ENCODE assay signal across 14 mouse cellular contexts in the genomic region with DNA sequence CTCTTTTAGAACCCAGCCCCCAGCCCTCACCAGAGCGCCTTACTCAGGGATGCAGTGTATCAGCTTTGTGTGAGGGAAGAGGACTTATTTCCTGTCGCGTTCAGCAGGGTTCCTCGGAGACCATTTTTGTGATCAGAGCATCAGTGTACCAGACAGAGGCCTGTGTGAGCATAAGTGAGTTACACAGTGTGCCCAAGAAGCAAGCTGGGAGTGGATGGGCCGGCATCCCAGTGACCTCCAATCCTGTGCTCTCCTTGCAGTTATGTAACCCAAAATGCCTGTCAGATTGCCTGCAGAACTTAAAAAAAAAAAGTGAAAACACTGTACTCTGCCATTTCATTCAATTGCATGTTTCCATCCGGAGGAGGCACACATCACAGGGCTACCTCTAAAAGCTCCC.
A peak's percentile ranks its signal among the peaks of the same experiment; 100 is the strongest.
DNase-seq lines count a peak whose midpoint lies in the region; ATAC-seq and TF ChIP-seq lines count a peak whose summit lies in the region.
"Had no signal": no experiment of that assay in that cellular context is flagged by ENCODE, and none has a peak within 500 bp of the region (broad histone marks: within the 10 kb centered on the region; RNA-seq: fewer than 3 reads in every experiment).

No protein-coding gene starts in this region.

- 0 out of 2 replicates have a peak overlapping the region, but pooled peaks have one; percentile 11 for H3K27ac ChIP-seq in limb, embryonic 15.5 days
- H3K27ac ChIP-seq in limb, embryonic 10.5 days: no peak overlapping the region
- H3K27ac ChIP-seq in forebrain, embryonic 14.5 days (ENCODE audit: low read depth, low read length): peak overlapping the region; percentile 44; the same call in 1 of the 2 replicates
- H3K27ac ChIP-seq in hindbrain, embryonic 15.5 days (replicated peaks): peak overlapping the region; percentile 3
- peak overlapping the region; percentile 59 for H3K27ac ChIP-seq in olfactory bulb, adult 2 months (ENCODE audit: insufficient read depth, low read depth, low read length)
- H3K27ac ChIP-seq: liver, embryonic 14.5 days had no signal

- H3K9me3 ChIP-seq in limb, embryonic 15.5 days: no peaks in the 10 kb centered on the region
- no peaks in the 10 kb centered on the region for H3K9me3 ChIP-seq in limb, embryonic 10.5 days (replicated peaks)
- H3K9me3 ChIP-seq in forebrain, embryonic 14.5 days (replicated peaks; ENCODE audit: control insufficient read depth, low read length): no peaks in the 10 kb centered on the region
- H3K9me3 ChIP-seq in hindbrain, embryonic 15.5 days: no peaks in the 10 kb centered on the region

- no peaks in the 10 kb centered on the region for H3K27me3 ChIP-seq in limb, embryonic 15.5 days
- no peaks in the 10 kb centered on the region for H3K27me3 ChIP-seq in limb, embryonic 10.5 days (ENCODE audit: low read depth, poor library complexity, severe bottlenecking)
- H3K27me3 ChIP-seq in forebrain, embryonic 14.5 days (replicated peaks; ENCODE audit: control insufficient read depth, insufficient read depth, low read length): no peaks in the 10 kb centered on the region
- no peaks in the 10 kb centered on the region for H3K27me3 ChIP-seq in hindbrain, embryonic 15.5 days

- H3K4me3 ChIP-seq in limb, embryonic 15.5 days: no peak overlapping the region
- H3K4me3 ChIP-seq in limb, embryonic 10.5 days: no peak overlapping the region
- no peak overlapping the region for H3K4me3 ChIP-seq in forebrain, embryonic 14.5 days (ENCODE audit: low read depth, low read length)
- no peak overlapping the region for H3K4me3 ChIP-seq in hindbrain, embryonic 15.5 days
- no peak overlapping the region for H3K4me3 ChIP-seq in olfactory bulb, adult 2 months (ENCODE audit: insufficient read depth, low read depth, low read length)
- H3K4me3 ChIP-seq: myocyte had no signal

- no peak for TF ChIP-seq CTCF in olfactory bulb, adult 2 months (IDR thresholded peaks at IDR 0.05; ENCODE audit: insufficient read depth, low read depth, low read length)

- 43% methylated on average over 6 of the region's 6 CpGs for WGBS in limb, embryonic 15.5 days
- WGBS in limb, embryonic 10.5 days: 57% methylated on average over 6 of the region's 6 CpGs
- 30% methylated on average over 6 of the region's 6 CpGs for WGBS in forebrain, embryonic 14.5 days
- 35% methylated on average over 6 of the region's 6 CpGs for WGBS in hindbrain, embryonic 15.5 days
- 26% methylated on average over 6 of the region's 6 CpGs for WGBS in olfactory bulb, adult 2 months

- no peak overlapping the region for H3K4me2 ChIP-seq in limb, embryonic 15.5 days
- H3K4me2 ChIP-seq in forebrain, embryonic 14.5 days (ENCODE audit: low read length): no peak overlapping the region
- no peak overlapping the region for H3K4me2 ChIP-seq in hindbrain, embryonic 15.5 days

- no peak for DNase-seq in limb, embryonic 10.5 days (ENCODE audit: low spot score)
- DNase-seq in forebrain, embryonic 14.5 days (ENCODE audit: low spot score): no peak
- DNase-seq in right cerebral cortex, postnatal 25 days: no peak
- no peak for DNase-seq in ovary, postnatal 10 days (ENCODE audit: low spot score)
- DNase-seq: adrenal gland, postnatal 25 days; heart, adult 11 months; kidney, adult 11 months; kidney, postnatal 4 days; thymus, postnatal 14 days had no signal

- H3K9ac ChIP-seq in limb, embryonic 15.5 days: no peak overlapping the region
- H3K9ac ChIP-seq in forebrain, embryonic 14.5 days (ENCODE audit: low read length): no peak overlapping the region
- no peak overlapping the region for H3K9ac ChIP-seq in hindbrain, embryonic 15.5 days
- H3K9ac ChIP-seq: liver, embryonic 14.5 days had no signal

- no peak for TF ChIP-seq POLR2A in olfactory bulb, adult 2 months (IDR thresholded peaks at IDR 0.05; ENCODE audit: insufficient read depth, low read depth, low read length)

- no peaks in the 10 kb centered on the region for H3K36me3 ChIP-seq in limb, embryonic 15.5 days
- no peaks in the 10 kb centered on the region for H3K36me3 ChIP-seq in limb, embryonic 10.5 days
- H3K36me3 ChIP-seq in forebrain, embryonic 14.5 days (ENCODE audit: control insufficient read depth, insufficient read depth, low read length): no peaks in the 10 kb centered on the region
- no peaks in the 10 kb centered on the region for H3K36me3 ChIP-seq in hindbrain, embryonic 15.5 days

- H3K4me1 ChIP-seq in limb, embryonic 15.5 days: peaks cover 12% of the 10 kb centered on the region
- peaks cover 19% of the 10 kb centered on the region for H3K4me1 ChIP-seq in limb, embryonic 10.5 days
- 0 out of 2 replicates have a peak, but pooled peaks cover 5% of the 10 kb centered on the region for H3K4me1 ChIP-seq in forebrain, embryonic 14.5 days (ENCODE audit: control insufficient read depth, insufficient read depth, low read length)
- H3K4me1 ChIP-seq in hindbrain, embryonic 15.5 days (replicated peaks): peaks cover 28% of the 10 kb centered on the region
- peaks cover 27% of the 10 kb centered on the region for H3K4me1 ChIP-seq in olfactory bulb, adult 2 months (ENCODE audit: control insufficient read depth, insufficient read depth, low read length)

- ATAC-seq in limb, embryonic 15.5 days (ENCODE audit: insufficient number of reproducible peaks, low FRiP score, low TSS enrichment, low read depth): no peak
- no peak for ATAC-seq in forebrain, embryonic 14.5 days
- ATAC-seq in hindbrain, embryonic 15.5 days (ENCODE audit: low FRiP score, low read depth): no peak; the same call in 1 of the 2 replicates
